Mouse (Mus musculus) heart, embryonic 13.5 days (tissue): ENCODE results near the gene Plin2. TPM values are rescaled to one million over a fixed set of nuclear protein-coding genes. Genes with fewer than 3 reads are reported as not detected.
A peak's percentile ranks its signal among the peaks of the same experiment; 100 is the strongest.
"Not testable (repeated sequence)": the region's sequence is repeated elsewhere in the genome, so short reads cannot be mapped to it uniquely, and the experiment has no call there.

Experiments
- ATAC-seq: fragments of 200-750 bp; cut with Nextera tagmentation; 2 replicates; pipeline ENCODE4 v1.8.0; 2017; ENCODE audit warnings: moderate TSS enrichment; ENCODE audit not compliant: insufficient number of reproducible peaks, low FRiP score, low TSS enrichment; ENCODE audit errors: extremely low read depth
- H3K27ac ChIP-seq: fragments of 300-500 bp; sonication (generic); replicated peaks from 2 replicates; pipeline ENCODE4 v1.5.1; 2015; ENCODE audit warnings: moderate library complexity, mild to moderate bottlenecking, inconsistent platforms
- H3K27me3 ChIP-seq: fragments of 300-500 bp; sonication (generic); replicated peaks from 2 replicates; pipeline ENCODE4 v1.6.1; 2015; ENCODE audit warnings: mild to moderate bottlenecking, inconsistent platforms
- H3K36me3 ChIP-seq: fragments of 300-500 bp; sonication (generic); 2 replicates; pipeline ENCODE4 v1.6.1; 2015; ENCODE audit warnings: mild to moderate bottlenecking, inconsistent platforms
- H3K4me1 ChIP-seq: fragments of 300-500 bp; sonication (generic); 2 replicates; pipeline ENCODE4 v1.6.1; 2015; ENCODE audit warnings: inconsistent platforms
- H3K4me2 ChIP-seq: fragments of 300-500 bp; sonication (generic); 2 replicates; pipeline ENCODE4 v1.6.1; 2015; ENCODE audit warnings: inconsistent platforms, mild to moderate bottlenecking, moderate library complexity
- H3K4me3 ChIP-seq: fragments of 300-500 bp; sonication (generic); 2 replicates; pipeline ENCODE4 v1.5.1; 2015; ENCODE audit warnings: moderate library complexity, mild to moderate bottlenecking, inconsistent platforms
- H3K9ac ChIP-seq: fragments of 300-500 bp; sonication (generic); 2 replicates; pipeline ENCODE4 v1.6.1; 2015; ENCODE audit warnings: inconsistent platforms, mild to moderate bottlenecking, moderate library complexity
- H3K9me3 ChIP-seq: fragments of 300-500 bp; sonication (generic); 2 replicates; pipeline ENCODE4 v1.6.1; 2016; ENCODE audit warnings: inconsistent platforms
- WGBS: fragments of 180-500 bp; shearing (Covaris S2); methylation state at CpG from one replicate; pipeline ENCODE4 v1.1.7; 2015; ENCODE audit warnings: mixed read lengths; 5-methylcytosine and 5-hydroxymethylcytosine counted together
- polyA plus RNA-seq: library from polyadenylated mRNA; unstranded; fragments of >200 nt; fragmentation: Nextera tagmentation; extraction: Ambion mirVana; gene quantifications from 2 replicates; pipeline ENCODE4 v1.2.1, GENCODE M21; 2015

Gene Plin2
- polyA plus RNA-seq, 1 experiment from 2014 or later: 66.8 TPM

DNA sequence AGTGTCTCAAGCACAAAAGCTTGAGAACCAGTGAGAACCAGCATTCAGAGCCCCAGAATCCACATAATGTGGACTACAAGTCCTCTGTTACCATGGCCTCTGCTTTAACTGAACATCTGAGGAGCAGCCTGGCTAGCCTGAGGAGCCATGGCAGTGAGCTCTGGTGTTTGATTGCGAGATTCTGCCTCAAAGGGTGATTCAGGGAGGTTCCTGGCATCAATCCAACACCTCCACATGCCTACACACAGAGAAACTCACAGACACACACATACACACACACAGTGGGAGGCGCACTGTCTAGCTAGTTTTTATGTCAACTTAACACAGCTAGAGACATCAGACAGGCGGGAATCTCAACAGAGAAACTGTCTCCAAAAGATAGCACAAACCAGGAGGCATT, 4.3 kb downstream of the Plin2 start:
- Histone ChIP-seq H3K36me3 (peaks cover 58% of the 10 kb centered on the region), H3K4me3 (no peak overlapping the region), H3K4me1 (peaks cover 45% of the 10 kb centered on the region), H3K27me3 (no peaks in the 10 kb centered on the region), H3K27ac (no peak overlapping the region), H3K9ac (no peak overlapping the region), H3K9me3 (no peaks in the 10 kb centered on the region), H3K4me2 (no peak overlapping the region)
- 74% methylated on average over 3 of the region's 3 CpGs for WGBS
- no peak for ATAC-seq

GRCm38 (mm10) chr4:86663919-86664318, 5.9 kb downstream of the Plin2 start:
- H3K27me3 ChIP-seq: no peaks in the 10 kb centered on the region
- H3K4me1 ChIP-seq: peaks cover 34% of the 10 kb centered on the region
- H3K4me2 ChIP-seq: no peak overlapping the region; the same call in 1 of the 2 replicates
- H3K9ac ChIP-seq: 0 out of 2 replicates have a peak overlapping the region, but pooled peaks have one; percentile 24
- peaks cover 75% of the 10 kb centered on the region for H3K36me3 ChIP-seq
- no peak for ATAC-seq
- H3K9me3 ChIP-seq: 0 out of 2 replicates have a peak, but pooled peaks cover 3% of the 10 kb centered on the region
- H3K27ac ChIP-seq: peak overlapping the region; percentile 43; the same call in 1 of the 2 replicates
- WGBS: 29% methylated on average over 4 of the region's 4 CpGs
- no peak overlapping the region for H3K4me3 ChIP-seq

- Histone ChIP-seq H3K4me1 (peaks cover 11% of the 10 kb centered on the region), H3K36me3 (peaks cover 82% of the 10 kb centered on the region), H3K9ac (no peak overlapping the region), H3K9me3 (0 out of 2 replicates have a peak, but pooled peaks cover 3% of the 10 kb centered on the region), H3K27ac (peak overlapping the region; percentile 75), H3K27me3 (no peaks in the 10 kb centered on the region), H3K4me3 (no peak overlapping the region), H3K4me2 (no peak overlapping the region)
- 52% methylated on average over 12 of the region's 12 CpGs for WGBS
- no peak for ATAC-seq
Observed at GRCm38 (mm10) chr4:86657176-86657575, 12.7 kb downstream of the Plin2 start.

- H3K4me3 ChIP-seq, H3K4me2 ChIP-seq, H3K9ac ChIP-seq, ATAC-seq, H3K27me3 ChIP-seq, H3K9me3 ChIP-seq: not testable (repeated sequence)
- peak overlapping the region; percentile 75; the same call in 1 of the 2 replicates for H3K27ac ChIP-seq
- peaks cover 75% of the 10 kb centered on the region for H3K36me3 ChIP-seq
- peaks cover 11% of the 10 kb centered on the region for H3K4me1 ChIP-seq
- WGBS: 90% methylated on average over 8 of the region's 8 CpGs
Observed at GRCm38 (mm10) chr4:86656410-86656809, 13.4 kb downstream of the Plin2 start.

- Histone ChIP-seq H3K4me3 (no peak overlapping the region), H3K27ac (no peak overlapping the region), H3K4me2 (no peak overlapping the region), H3K36me3 (peaks cover 38% of the 10 kb centered on the region), H3K9me3 (no peaks in the 10 kb centered on the region), H3K9ac (no peak overlapping the region), H3K4me1 (peaks cover 2% of the 10 kb centered on the region; the same call in 1 of the 2 replicates), H3K27me3 (no peaks in the 10 kb centered on the region)
- ATAC-seq: no peak
- 73% methylated on average over 10 of the region's 10 CpGs for WGBS
Observed at GRCm38 (mm10) chr4:86651686-86652384, 18.0 kb downstream of the Plin2 start.

GRCm38 (mm10) chr4:86648394-86648793, 21.5 kb downstream of the Plin2 start:
- WGBS: 90% methylated on average over 11 of the region's 13 CpGs

GRCm38 (mm10) chr4:86637561-86637960, 32.3 kb downstream of the Plin2 start:
- H3K27ac ChIP-seq, H3K4me1 ChIP-seq, H3K27me3 ChIP-seq, H3K36me3 ChIP-seq, H3K9me3 ChIP-seq, H3K9ac ChIP-seq, ATAC-seq: not testable (repeated sequence)
- WGBS: 66% methylated on average over 9 of the region's 9 CpGs
- Histone ChIP-seq H3K4me3 (0 out of 2 replicates have a peak overlapping the region, but pooled peaks have one; percentile 4), H3K4me2 (peak overlapping the region; percentile 42)

More at GRCm38 (mm10) chr4:86648394-86648793, 21.5 kb downstream of the Plin2 start:
- not testable (repeated sequence) for H3K9ac ChIP-seq, H3K4me1 ChIP-seq, H3K4me3 ChIP-seq, ATAC-seq, H3K27ac ChIP-seq, H3K27me3 ChIP-seq, H3K9me3 ChIP-seq, H3K4me2 ChIP-seq
- peaks cover 12% of the 10 kb centered on the region for H3K36me3 ChIP-seq

- H3K4me3 ChIP-seq, H3K27ac ChIP-seq, H3K4me1 ChIP-seq, H3K27me3 ChIP-seq, H3K9ac ChIP-seq, ATAC-seq, H3K4me2 ChIP-seq, H3K9me3 ChIP-seq, H3K36me3 ChIP-seq: not testable (repeated sequence)
Observed at GRCm38 (mm10) chr4:86634873-86635272, 35.0 kb downstream of the Plin2 start.

- not testable (repeated sequence) for ATAC-seq, H3K9ac ChIP-seq, H3K27me3 ChIP-seq
Observed at GRCm38 (mm10) chr4:86634312-86634711, 35.5 kb downstream of the Plin2 start.

GRCm38 (mm10) chr4:86632556-86632955, 37.3 kb downstream of the Plin2 start:
- 66% methylated on average over 5 of the region's 5 CpGs for WGBS
- ATAC-seq: not testable (repeated sequence)

More at GRCm38 (mm10) chr4:86634312-86634711, 35.5 kb downstream of the Plin2 start:
- not testable (repeated sequence) for H3K4me2 ChIP-seq, H3K27ac ChIP-seq, H3K4me3 ChIP-seq, H3K9me3 ChIP-seq, H3K36me3 ChIP-seq, H3K4me1 ChIP-seq

GRCm38 (mm10) chr4:86631831-86632230, 38.0 kb downstream of the Plin2 start:
- WGBS: 77% methylated on average over 4 of the region's 4 CpGs
- H3K9ac ChIP-seq: no peak overlapping the region
- H3K36me3 ChIP-seq: no peaks in the 10 kb centered on the region
- no peaks in the 10 kb centered on the region for H3K9me3 ChIP-seq
- H3K4me2 ChIP-seq: no peak overlapping the region
- H3K4me3 ChIP-seq: no peak overlapping the region
- no peak overlapping the region for H3K27ac ChIP-seq
- no peaks in the 10 kb centered on the region for H3K4me1 ChIP-seq
- no peaks in the 10 kb centered on the region for H3K27me3 ChIP-seq
- ATAC-seq: no peak

More at GRCm38 (mm10) chr4:86632556-86632955, 37.3 kb downstream of the Plin2 start:
- not testable (repeated sequence) for H3K36me3 ChIP-seq, H3K4me3 ChIP-seq, H3K9me3 ChIP-seq, H3K27me3 ChIP-seq, H3K4me1 ChIP-seq, H3K4me2 ChIP-seq, H3K9ac ChIP-seq, H3K27ac ChIP-seq

- H3K9ac ChIP-seq, H3K27me3 ChIP-seq, H3K9me3 ChIP-seq, ATAC-seq, H3K27ac ChIP-seq, H3K36me3 ChIP-seq, H3K4me1 ChIP-seq, H3K4me3 ChIP-seq, H3K4me2 ChIP-seq: not testable (repeated sequence)
- WGBS: 80% methylated on average over 7 of the region's 7 CpGs
Observed at GRCm38 (mm10) chr4:86626496-86626895, 43.4 kb downstream of the Plin2 start.
